Mouse (Mus musculus) cerebellum, postnatal 4 days (tissue): ENCODE measurements around the gene Nosip.
"Not testable (repeated sequence)": the region's sequence is repeated elsewhere in the genome, so short reads cannot be mapped to it uniquely, and the experiment has no call there.

Experiments
- DNase-seq, 2 experiments: peaks; one replicate each; pipeline ENCODE4 v3.0.0; 2022; ENCODE audit warnings: low spot score in 2 of 2, mixed read lengths in 1 of 2

Gene Nosip

DNA sequence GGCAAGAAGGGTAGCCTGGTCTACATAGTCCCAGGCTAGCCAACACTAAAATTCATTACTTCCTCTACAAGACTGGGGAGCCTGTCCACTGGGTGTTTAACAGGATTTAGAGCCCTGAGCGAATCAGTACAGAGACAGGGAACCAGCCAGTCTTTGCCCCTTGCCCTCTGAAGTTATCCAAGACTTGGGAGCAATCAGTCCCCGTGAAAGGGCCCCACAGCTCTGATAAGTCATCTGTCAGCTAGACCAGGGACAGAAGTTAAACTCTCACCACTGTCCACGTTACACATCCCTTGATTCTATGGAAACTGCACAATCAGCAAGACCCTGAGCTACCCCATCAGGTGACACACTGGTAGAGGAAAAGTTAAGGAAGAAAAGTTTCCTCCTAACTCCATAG is 50.3 kb downstream of the Nosip start:
- DNase-seq = no peak

DNA sequence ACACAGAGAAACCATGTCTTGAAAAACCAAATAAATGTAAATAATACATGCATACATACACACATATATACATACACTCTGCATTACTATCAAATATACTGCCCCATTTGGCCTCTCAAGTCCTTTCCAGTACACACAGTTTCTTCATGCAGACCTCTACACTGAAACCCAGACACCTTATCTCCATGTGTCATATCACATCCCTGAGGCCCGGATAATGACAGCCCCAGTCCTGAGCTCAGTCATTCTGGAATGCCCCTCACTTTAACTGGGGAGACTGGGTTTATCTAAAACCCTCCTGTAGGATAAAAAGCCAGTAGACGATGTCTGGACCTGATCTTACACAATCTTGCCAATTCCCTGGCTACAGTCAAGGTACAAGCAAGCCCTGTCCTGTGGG is 51.2 kb downstream of the Nosip start:
- DNase-seq = no peak

DNA sequence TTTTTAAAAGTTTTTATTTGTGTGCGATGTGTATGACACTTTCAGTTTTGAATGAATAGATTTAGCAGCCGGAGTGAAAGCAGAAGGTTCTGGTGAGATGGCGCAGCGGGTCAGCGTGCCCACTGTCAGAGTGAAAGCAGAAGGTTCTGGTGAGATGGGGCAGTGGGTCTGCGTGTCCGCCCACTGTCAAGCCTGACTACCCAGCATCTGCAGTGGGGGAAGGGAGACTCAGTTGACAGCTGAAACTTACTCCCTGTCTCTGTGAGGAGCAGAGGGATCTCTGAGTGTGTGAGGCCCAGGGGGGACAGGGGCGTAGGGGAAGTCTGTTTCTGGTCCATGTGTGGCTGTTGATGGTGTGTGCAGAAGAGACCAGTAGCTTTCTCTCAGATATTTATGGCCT is 55.3 kb downstream of the Nosip start:
- no peak for DNase-seq

DNA sequence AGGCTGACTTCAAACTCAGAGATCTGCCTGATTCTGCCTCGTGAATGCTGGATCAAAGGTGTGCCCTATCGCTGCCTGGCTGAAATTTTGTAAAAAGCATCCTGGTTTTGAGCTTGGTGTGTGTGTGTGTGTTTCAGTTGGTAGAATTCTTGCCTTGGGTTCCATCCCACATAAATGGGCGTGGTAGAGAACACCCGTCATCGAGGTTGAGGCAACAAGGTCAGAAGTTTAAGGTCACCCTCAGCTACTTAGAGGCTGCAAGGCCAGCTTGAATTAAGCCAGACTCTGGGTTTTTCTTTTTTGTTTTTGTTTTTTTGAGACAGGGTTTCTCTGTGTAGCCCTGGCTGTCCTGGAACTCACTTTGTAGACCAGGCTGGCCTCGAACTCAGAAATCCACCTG is 56.1 kb downstream of the Nosip start:
- no peak for DNase-seq

DNA sequence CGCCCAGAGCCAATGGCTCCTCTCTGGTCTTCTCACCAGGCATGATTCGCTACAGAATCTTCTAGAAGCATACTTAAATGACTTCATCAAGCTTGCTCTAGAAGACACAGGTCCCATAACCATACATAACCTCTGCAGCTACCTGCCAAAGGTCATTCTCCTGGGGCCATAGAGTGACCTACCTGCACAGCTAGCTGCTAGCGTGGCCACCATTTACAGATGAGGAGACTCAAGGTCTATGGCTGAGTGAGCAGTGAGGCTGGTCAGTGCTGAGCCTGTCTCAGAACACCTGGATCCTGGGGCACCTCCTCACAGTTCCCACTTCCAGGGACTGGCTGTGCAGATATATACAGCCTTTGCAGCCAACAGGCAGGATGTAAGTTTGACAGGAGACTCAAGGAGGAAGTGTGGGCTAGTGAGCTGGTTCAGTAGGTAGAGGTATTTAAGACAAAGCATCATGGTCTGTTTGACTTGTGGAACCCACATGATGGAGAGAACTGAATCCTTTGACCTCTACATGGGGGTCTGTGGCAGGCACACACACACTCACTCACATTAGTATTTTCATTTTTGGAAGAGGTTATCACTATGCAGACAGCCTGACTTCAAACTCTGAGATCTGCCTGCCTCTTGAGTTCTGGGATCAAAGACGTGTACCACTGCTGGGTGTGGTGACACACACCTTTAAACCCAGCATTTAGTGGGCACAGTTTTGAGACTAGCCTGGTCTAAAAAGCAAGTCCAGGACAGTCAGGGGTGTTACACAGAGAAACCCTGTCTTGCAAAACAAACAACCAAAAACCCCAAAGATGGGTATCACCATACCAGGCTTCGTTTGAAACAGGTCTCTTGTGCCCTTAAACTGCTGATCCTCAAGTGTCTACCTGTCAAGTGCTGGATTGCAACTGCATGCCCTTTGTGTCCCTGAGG is 57.8 kb downstream of the Nosip start:
- DNase-seq = no peak

- DNase-seq = no peak
Measured at GRCm38 (mm10) chr7:45121404-45121803, 59.2 kb downstream of the Nosip start.

DNA sequence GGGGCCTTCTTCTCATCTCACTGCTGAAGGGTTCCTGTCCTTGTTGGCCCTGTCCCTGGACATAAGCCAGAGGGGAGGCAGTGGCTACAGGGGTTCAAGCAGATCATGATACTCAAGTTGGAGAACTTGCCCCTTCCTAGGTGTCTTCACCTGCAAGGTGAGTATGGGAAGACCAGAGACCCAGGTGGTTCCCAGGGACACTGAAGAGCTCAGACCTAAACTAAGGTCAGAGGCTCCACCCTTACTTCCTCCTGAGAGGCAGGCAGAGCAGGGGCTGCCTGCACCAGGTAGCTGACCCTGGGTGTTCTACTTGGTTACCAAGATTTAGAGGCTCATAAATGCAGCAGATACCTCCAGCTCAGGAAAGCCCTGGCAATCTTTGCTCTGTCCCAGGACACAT is 59.7 kb downstream of the Nosip start:
- no peak for DNase-seq

- no peak for DNase-seq
Measured at GRCm38 (mm10) chr7:45122561-45123185, 60.4 kb downstream of the Nosip start.

GRCm38 (mm10) chr7:45123186-45123570 is 60.9 kb downstream of the Nosip start:
- no peak for DNase-seq

GRCm38 (mm10) chr7:45124224-45125143 is 62.3 kb downstream of the Nosip start, which contains the start of gene Rps11:
TSS of gene Rps11 (minus strand) at chr7:45124439.
- peak; percentile 98 for DNase-seq

DNA sequence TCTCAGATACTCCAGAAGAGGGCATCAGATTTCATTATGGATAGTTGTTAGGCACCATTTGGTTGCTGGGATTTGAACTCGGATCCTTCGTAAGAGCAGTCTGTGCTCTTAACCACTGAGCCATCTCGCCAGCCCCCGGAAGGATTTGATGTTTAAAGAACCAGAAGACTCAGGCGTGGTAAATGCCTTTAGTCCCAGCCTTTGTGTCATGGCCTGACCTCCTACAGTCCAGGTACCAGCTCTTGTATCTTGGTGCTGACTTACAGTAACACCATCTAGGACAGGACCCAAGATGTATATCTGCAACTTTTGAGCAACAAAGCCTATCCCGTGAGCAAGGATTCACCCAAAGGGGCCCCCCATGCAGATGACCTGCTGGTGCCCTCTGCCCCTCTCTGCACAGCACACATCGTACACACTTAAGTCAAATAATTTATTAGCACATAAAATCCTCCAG is 62.9 kb downstream of the Nosip start:
- no peak for DNase-seq

GRCm38 (mm10) chr7:45125649-45126048 is 63.4 kb downstream of the Nosip start:
- DNase-seq = not testable (repeated sequence)

GRCm38 (mm10) chr7:45126147-45126843 is 64.1 kb downstream of the Nosip start:
- DNase-seq = no peak

DNA sequence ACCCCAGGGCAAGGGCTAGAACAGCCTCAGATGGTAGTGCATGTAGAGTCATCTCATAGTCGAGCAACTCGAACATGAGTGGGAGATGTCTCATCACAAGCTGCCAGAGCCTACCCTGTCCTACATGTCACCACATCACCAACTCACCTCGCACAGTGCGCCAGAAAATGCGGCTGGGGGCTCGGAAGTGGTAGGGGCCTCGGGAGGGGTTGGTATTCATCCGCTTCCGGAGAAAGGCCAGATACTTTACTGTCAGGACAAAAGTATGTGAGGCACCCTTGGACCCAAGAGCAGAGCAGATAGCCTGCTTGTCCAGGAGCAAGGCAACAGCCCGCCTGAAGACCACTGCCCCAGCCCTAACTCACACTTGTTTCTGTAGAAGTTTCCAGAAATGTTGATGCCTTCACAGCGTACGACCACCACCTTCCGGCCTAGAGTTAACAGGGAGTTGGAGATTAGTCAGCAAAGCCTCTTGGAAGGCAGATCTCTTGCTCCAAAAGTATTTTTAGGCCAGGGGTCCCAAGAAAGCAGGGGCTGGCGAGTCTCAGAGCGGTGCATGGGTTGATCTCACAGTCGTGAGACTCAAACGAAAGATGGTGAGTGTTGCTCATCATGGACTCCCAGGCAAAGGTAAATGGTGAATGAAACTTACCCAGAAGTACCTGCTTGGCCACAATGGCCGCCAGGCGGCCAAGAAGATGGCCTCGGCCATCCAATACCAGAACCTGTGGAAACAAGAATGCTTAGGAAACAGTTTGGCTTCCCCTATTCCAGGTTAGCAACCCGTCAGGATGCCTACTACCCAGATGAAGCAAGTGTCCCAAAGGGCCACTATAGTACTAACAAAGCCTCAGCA is 64.8 kb downstream of the Nosip start:
- no peak for DNase-seq
